Mouse (Mus musculus) ES-CJ7 (cell line): ENCODE results near the gene Lrrc61.

Experiments
- DNase-seq: peaks from one replicate; pipeline ENCODE4 v3.0.0; 2011; ENCODE audit warnings: low read depth, low spot score

Lrrc61 gene

DNA sequence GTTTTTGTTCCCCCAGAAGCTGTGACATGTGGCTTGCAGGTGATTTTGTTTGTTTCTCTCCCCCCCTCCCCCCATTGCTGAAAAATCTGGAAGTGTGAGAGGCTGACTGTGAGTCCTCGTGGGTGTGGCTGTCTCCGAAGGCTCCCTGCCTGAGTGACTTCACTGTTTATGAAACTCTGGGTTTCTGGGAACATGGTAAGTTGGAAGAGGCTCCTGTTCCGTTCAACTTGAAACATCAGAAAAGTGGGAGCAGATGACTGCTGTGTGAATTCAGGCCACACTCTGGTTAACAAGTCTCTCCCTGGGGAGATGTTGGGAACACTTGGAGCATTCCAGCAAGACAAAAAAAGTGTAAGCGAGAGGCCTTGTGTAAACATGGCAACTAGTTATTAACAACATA is 7.7 kb upstream of the Lrrc61 start:
- no peak for DNase-seq

DNA sequence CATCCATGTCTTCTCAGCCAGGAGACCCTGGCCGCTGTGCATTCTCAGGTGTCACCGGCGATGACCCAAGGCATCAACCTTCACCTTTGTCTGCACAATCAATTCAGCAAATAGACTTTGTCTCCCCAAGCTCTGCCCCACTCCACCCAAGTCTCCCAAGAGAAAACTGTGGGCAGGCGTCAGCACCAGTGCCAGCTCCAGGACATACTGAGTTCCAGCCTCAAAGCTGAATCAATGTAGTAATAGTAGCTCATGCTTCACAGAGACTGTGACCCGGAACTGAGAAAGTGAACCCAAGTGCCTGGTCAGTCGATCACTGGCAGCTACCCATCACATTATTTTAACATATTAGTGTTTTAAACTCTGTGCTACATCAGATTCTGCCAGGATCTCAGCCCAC is 6.3 kb upstream of the Lrrc61 start:
- no peak for DNase-seq

DNA sequence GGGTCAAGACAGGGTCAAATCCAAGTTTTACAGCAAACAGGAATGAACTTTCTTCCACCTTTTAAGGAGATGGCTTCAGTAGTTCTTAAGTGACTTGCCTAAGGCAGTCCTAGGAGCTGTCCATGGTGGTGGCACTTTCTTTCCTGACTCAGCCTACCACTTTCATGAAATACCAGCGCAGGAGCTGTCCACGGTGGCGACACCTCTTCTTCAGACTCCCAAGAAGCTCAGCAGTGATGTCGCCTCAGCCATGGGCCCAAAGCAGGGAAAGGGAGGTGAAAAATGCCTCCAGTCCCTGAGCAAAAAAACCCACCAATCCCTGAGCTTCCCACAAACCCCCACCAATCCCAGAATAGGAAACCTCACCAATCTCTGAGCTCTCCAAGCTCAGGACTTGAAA is 1.7 kb upstream of the Lrrc61 start:
- peak; percentile 97 for DNase-seq

DNA sequence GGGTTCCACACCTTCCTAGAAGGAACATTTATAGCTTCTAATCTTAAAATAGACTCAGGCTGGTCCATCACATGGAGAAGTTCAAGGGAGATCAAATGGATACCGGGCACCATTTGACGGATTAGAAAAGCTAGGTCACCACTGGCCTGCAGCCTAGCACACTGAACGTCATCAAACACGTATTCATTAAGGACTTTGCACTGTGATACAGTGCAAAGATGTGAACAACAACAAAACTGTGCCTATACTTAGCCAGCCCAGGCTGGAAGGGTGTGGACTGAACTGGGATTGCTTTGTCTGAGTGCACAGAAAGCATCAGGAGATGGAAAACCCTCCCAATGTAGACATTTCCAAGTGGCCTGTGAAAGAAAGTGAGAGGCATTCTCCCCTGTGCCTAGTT is 777 bp upstream of the Lrrc61 start:
- DNase-seq, result no peak

DNA sequence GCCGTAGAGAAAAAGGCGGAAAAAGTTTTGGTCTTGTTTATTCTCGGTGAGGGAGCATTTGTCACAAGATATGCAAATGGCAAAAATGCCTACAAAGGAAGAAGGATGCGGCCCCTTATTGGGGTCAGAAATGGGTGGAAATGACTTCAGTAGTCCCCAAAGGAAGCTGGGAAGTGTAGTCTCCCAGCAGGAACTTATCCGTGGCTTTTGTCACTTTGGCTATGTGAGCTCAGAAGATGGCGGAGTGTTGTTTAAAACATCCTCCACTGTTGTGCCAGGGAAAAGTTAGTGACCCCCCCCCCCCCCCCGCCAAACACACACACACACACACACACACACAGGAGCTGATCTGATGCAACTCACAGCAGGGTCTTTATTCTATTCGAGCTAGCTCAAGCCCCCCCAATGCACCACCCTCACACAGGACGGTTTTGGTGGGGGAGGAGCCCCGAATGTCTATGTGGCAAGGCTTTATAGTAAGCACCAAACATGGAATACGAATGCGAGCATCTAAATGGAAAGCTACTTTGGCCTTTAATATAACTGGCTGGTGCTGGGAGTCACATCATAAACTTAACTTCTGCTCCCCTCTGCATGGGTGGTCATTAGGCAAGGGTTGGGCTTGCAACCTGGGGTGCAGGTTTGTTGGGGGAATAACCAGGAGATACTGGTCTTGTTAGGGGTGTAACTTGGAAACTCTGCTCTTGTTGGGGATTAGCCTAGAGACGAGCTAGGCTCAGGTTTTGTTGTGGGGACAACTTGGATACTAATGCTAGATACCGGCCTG is 701 bp downstream of the Lrrc61 start:
- peak; percentile 79 for DNase-seq

DNA sequence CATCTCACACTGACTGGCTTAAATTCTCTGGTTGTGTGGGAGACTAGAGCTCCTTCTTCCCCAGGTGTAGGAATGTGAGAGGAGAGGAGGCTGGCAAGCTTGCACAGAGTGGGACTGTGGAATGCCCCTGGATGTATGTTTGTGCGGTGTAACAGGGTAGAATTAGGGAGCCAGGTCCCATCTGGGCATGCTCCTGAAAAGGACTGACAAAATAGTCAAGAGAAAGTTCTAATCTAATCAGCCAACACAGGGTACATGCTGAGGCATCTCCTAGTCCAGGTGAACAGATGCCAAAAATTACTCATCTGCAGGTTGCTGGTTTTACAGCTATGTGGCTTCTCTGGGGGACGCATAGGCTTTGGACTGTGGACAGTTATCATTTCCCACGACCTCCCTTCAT is 1.4 kb downstream of the Lrrc61 start:
- DNase-seq, result no peak

DNA sequence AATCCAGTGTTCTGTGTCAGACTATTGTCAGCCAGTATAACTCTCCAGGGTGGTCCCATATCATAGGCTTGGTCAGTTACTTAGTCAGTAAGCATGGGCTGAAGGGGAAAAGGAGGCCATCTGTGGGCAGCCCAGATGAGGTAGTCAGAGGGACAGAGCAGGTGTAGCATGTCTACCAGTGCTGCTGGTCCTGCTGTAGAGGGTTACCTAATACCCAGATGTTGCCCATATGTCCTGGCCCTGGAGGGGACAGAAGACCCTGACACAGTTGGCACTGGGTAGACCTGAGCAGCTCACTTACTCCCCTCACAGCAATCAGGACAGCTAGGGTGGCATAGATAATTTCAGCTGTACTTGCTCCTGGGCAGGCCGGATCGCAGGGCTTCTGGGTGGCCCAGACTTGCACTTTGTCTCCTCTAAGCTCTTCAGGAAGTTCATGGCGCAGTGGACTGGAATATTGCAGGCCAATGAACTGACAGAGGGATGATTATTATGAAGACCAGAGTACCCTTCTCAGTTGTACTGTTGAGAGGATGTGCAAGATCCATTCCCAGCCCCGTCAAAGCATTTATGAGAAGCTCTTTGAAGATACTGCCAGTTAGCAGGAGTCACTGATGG is 11.2 kb downstream of the Lrrc61 start:
- no peak for DNase-seq

DNA sequence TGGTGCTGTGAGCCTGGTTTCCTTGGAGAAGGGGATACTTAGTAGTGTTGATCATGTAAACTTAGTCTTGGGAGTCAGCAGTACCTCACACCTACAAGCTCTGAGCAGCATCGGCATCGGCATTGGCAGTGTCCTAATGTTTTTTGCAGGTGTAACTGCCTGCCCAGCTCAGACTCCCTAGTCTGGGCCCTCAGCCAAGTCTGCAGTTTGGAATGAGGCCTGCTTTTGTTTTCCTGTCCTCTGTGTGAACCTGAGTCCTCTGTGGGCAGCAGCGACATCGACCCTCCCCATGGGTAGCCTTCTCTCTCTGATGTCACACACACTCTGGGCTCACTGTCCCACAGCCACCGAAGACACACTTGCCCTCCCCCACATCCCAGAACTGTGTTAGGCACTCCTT is 11.7 kb downstream of the Lrrc61 start:
- no peak for DNase-seq

DNA sequence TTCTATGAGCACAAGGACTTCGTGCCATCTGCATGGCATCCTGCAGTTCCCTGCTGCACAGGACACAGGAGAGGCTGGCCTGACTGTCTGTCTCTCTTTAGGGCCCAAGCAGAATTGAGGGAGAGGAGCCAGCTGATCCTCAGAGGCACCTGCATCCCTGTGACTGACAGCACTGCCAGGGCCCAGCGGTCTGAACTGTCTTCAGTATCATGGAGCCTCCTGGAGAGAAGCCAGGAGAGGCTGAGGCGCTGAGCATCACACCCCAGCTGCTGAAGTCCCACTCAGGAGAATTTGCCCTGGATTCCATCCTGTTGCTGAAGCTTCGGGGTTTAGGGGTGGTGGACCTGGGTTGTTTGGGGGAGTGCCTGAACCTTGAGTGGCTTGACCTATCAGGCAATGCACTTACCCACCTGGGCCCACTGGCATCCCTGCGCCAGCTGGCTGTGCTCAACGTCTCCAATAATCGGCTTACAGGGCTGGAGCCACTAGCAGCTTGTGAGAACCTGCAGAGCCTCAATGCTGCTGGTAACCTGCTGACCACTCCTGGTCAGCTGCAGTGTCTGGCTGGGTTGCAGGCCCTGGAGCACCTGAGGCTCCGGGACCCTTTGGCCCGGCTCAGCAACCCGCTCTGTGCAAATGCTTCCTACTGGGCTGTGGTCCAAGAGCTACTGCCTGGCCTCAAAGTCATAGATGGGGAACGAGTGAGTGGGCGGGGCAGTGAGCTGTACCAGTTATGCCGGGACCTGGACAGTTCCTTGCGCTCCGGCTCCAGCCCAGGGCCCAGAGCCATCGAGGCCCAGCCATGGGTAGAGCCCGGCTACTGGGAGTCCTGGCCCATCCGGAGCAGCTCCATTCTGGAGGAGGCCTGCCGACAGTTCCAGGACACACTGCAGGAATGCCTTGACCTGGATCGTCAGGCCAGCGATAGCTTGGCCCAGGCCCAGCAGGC is 13.7 kb downstream of the Lrrc61 start:
- no peak for DNase-seq

DNA sequence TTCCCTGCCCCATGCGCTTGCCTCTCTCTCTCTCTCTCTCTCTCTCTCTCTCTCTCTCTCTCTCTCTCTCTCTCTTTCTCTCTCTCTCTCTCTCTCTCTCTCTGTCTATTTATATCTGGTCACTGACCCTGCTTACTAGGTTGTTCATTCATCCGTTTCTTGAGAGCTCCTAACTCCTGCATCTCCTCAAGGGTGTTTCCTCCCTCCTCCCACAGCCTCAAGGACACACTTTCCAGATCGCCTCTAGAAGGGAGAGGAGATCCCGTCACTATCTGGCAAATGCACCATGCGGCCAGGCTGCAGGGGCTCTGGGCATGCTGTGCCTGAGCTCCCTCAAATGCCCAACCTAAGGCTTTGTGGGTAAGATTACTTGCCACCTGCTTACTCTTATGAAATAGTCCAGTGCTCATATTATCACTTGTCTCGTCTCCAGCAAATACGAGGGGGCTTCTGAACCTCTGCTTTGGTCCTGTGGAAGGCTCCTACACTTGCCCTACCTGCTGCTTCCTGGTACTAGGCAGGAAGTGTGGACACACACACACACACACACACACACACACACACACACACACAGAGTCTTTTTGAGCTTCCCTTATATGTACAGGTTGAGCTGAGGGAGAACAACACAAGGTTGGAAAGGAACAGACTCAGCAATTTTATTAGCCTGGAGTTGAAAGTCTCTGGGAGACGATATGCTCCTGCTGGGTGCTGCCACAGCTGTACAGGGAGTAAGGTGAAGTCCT is 14.6 kb downstream of the Lrrc61 start:
- no peak for DNase-seq

DNA sequence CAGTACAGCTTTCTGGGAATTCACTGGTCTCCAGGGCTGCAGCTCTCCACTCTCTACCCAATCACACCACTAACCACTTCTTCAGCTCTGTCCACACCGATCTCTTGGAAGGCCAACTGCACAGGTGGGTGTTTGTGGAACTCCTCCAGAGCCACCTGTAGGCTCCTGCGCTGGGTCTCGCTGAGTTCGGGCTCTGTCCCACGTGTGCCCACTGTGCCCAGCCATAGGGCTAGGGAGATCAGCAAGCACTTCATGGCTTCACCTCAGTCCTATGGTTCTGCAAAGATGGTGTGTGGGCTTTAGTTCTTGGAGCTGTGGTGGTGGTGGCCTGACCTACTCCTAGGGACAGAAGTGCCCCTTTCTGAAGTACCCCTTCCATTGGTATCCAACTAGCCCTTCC is 17.4 kb downstream of the Lrrc61 start:
- no peak for DNase-seq

DNA sequence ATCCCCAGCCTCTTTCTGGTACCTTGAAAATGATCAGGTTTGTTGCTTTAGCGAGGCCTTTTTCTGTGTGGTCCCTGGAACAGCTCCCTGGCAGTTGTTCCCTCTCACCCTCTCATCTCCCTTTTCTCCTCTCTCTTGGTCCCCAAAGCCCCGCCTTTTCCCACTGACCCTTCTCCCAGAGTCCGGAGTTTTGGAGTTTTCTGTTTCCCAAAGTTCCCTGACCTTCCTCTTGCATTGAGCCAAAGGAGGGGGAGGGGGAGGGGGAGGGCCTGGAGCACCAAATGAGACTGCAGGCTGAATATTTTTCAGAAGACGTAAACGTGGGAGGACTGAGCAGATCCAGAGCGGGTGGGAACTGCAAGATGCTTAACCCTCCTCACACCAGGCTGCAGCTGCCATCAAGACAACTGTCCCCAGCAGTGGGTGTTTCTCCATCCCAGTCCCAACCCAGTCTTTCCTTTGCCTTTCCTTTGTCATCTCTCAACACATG is 18.0 kb downstream of the Lrrc61 start, which contains the start of gene Rarres2:
Gene Rarres2 (minus strand): TSS at position 218 of the 490 bp plus-strand sequence.
- DNase-seq, result no peak

DNA sequence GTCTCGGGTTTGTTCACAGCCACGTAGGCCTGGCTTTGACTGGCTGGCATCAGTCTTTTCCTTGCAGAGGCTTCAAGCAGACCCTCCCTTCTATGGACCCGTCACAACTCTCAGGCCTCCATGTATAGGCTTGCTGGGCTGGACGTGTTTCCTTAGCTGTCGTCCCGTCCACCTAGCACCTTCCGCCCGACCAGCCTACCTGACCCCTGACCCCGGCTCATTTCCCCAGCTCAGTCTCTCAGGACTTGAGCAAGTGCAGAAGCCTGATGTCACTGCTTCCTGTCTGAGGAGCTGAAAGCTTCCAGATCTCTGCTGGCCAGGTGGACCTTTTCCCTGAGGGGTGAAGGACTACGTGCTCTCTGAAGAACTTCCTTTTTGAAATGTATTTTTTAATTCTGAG is 18.7 kb downstream of the Lrrc61 start:
- no peak for DNase-seq

DNA sequence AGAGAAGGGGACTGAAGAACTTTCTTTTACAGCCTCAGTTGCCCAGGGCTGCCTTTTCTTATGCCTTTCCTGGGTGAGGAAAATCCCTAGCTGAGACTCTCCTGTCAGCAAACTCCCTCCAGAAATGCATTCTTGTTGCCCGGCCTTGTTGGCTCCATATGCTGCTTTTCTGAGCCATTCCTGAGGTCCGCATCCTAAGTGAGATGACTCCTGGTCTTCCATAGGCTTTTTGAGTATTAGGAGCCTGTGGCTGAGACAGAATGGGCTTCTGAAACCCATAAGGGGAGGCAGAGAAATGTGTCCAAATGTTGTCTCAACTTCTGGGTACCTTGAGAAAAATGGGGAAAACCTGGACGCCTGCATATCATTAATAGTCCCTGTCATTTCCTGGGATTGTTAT is 19.4 kb downstream of the Lrrc61 start:
- no peak for DNase-seq

DNA sequence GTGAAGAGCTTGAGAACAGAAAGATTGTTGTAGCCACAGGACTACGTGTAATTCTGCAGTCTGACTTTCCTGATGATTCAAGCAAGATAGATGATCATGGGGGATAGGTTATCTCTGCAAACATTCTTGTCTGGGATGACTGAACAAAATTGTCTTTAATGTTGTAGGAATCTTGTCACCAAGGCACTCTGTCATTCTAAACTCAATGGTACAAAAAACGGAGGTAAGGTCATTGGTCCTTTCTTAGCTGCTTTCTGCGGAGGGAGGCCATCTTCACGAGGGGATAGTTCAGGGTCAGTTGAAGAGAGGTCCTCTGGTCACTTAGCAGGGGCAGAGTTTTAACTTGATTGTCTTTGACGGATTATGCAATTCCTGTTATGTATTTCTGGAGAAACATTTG is 24.1 kb downstream of the Lrrc61 start:
- no peak for DNase-seq

DNA sequence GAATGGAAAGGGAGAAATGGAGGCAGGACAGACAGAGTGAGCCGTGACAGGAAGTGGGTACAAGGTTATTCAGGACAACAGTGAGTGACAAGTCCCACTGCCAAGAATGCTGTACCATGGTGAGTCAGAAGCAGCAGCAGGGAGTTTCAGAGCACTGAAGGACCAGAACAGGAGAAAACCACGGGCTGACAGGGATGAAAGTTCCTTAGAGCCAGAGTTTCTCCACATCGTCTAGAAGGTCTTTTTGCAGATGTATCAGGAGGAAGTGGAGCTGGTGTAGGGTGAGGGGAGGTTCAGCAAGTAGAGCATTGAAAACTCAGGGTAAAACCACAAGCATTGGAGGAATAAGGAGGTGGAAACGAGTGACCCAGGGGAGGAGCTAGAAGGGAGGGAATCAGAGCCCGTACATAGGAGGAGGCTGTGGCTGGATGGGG is 24.6 kb downstream of the Lrrc61 start:
- no peak for DNase-seq

DNA sequence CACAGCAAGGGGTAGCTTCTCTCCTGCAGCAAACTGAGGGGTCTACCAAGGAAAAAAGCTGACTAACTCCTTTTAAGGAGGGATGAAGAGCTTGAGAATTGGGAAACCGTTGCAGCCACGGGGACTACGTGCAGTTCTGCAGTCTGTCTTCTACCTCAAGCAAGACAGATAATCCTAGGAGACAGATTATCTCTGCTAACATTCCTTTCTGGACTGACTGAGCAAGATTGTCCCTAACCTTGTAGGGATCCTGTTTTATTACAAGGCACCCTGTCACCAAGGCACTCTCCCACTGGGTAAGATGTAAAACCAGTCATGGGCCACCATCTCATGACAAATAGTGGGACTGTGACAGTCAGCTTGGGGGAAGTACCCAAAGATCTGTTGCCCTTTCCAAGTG is 26.7 kb downstream of the Lrrc61 start:
- no peak for DNase-seq

DNA sequence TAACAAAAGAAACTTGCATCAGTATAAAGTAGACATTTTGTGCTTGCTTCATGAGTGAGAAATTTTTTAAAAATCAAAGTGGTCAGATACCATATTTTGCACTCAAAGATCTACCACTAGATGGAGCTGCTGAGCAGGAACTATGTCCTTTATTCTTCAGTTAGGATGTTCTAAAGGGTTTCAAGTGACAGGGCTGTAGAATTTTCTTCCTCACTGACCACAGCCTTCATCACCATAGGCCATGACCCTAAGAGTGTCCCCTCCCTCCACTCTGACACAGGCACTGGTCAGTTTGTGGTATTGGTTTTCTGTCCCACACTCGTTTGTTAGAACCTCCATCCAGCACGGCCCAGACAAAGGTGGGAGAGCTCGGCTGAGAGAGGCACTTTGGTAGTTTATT is 27.4 kb downstream of the Lrrc61 start:
- DNase-seq, result peak; percentile 51

DNA sequence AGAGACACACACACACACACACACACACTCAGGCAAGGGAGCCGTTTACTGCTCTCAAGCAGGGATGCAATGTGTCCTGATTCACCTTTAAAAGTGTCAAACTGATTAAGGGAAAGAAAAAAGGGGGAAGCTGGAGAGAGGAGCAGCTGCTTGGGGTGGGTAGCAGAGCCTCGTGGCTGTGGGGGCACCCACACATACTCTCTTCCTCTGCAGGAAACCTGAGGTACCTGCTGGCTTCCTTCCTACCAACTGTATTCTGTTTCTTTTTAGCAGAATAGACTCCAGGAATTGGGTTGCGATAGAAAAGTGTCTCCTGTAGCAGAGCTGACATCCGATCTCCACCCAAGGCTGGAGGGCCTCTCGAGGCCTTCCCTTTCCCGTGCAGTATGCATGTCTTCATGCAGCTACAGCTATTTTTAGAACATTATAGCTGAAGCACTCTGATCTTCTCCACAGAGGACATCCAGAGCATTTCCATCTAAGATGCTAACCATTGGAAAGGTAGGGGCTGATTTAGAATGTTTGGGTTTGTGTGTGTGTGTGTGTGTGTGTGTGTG is 34.7 kb downstream of the Lrrc61 start, which contains the start of gene Gm45021:
Gene Gm45021 (plus strand): TSS at position 417 of the 557 bp plus-strand sequence.
- DNase-seq, result no peak

DNA sequence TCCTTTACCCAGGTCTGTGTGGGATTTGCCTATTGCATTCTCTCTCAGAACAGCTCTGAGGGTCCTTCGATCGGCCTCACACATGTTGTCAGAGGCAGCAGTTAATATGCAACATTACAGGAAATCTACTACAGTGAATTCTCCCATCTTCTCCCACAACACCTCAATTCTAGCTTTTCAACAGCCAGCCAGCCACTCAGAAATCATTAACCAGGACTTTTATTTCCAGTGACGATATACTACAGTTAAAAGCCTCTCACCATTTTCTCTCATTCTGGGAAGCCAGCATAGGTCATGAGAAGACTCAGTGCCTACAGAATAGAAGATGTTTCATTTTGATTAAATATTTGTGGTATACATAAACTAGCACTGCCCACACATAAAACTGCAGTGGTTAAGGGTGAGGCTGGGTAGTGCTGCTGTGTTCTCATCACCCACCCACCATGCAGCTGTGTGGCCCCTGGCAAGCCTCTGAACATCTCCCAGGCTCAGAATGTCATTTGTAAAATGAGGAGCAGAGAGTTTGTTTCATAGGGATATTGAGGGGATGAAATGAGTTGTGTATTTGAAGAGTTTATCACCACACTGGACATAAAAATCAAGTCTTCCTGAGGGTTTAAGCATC is 36.7 kb downstream of the Lrrc61 start:
- no peak for DNase-seq
